Mouse (Mus musculus): ENCODE measurements around the gene Ap3s2. TPM values are rescaled to one million over a fixed set of nuclear protein-coding genes. Genes with fewer than 3 reads are reported as not detected.

Ap3s2 gene
- total and polyA plus RNA-seq, 3 experiments: 8.3 to 91.2 (median 18.2) TPM

GRCm38 (mm10) chr7:79895225-79895624 lies 25.2 kb downstream of the Ap3s2 start:
- Histone ChIP-seq H3K9ac (ENCODE audit: control insufficient read depth, low read depth, low read length, poor library complexity, severe bottlenecking) (no peak overlapping the region), H3K36me3 (ENCODE audit: control insufficient read depth in 1 of 2, insufficient read depth in 2 of 2, low read length in 2 of 2) (peaks cover 0 to 8% of the 10 kb centered on the region in 2 experiments), H3K79me2 (ENCODE audit: control insufficient read depth, insufficient read depth, low read length, poor library complexity) (no peaks in the 10 kb centered on the region), H3K4me3 (ENCODE audit: control insufficient read depth in 1 of 2, insufficient read depth in 1 of 2, low read depth in 2 of 2, low read length in 2 of 2) (no peak overlapping the region), H3K27me3 (ENCODE audit: control insufficient read depth in 1 of 2, insufficient read depth in 2 of 2, low read length in 2 of 2) (no peaks in the 10 kb centered on the region), H3K4me1 (ENCODE audit: control insufficient read depth in 1 of 2, insufficient read depth in 2 of 2, low read length in 2 of 2) (peaks cover 10 to 12% of the 10 kb centered on the region in 2 experiments), H3K9me3 (replicated peaks; ENCODE audit: insufficient read depth, low read length) (no peaks in the 10 kb centered on the region), H3K27ac (ENCODE audit: control insufficient read depth, low read depth, low read length) (no peak overlapping the region)
- TF ChIP-seq CTCF (IDR thresholded peaks at IDR 0.05 in 2 of 3, conservative IDR thresholded peaks at IDR 0.05 in 1 of 3; ENCODE audit: control insufficient read depth in 1 of 3, insufficient read depth in 1 of 3, low read depth in 2 of 3, low read length in 3 of 3, poor library complexity in 1 of 3, severe bottlenecking in 1 of 3) (no peak), UBTF (IDR thresholded peaks at IDR 0.05; ENCODE audit: borderline replicate concordance, insufficient read depth, low read depth, low read length) (no peak), ELF1 (IDR thresholded peaks at IDR 0.05; ENCODE audit: low read depth, low read length) (no peak), USF1 (IDR thresholded peaks at IDR 0.05; ENCODE audit: low read depth, low read length) (no peak), BHLHE40 (IDR thresholded peaks at IDR 0.05; ENCODE audit: borderline replicate concordance, low read depth, low read length) (no peak), MAX (IDR thresholded peaks at IDR 0.05; ENCODE audit: low read length) (no peak), ETS1 (IDR thresholded peaks at IDR 0.05; ENCODE audit: low read depth, low read length) (no peak), ZKSCAN1 (IDR thresholded peaks at IDR 0.05; ENCODE audit: low read depth, low read length) (no peak)
- DNase-seq (ENCODE audit: low read depth, low spot score): no peak

GRCm38 (mm10) chr7:79894790-79895189 lies 25.7 kb downstream of the Ap3s2 start:
- peaks cover 0 to 3% of the 10 kb centered on the region in 2 experiments for H3K36me3 ChIP-seq (ENCODE audit: control insufficient read depth in 1 of 2, insufficient read depth in 2 of 2, low read length in 2 of 2)
- H3K27me3 ChIP-seq (ENCODE audit: control insufficient read depth in 1 of 2, insufficient read depth in 2 of 2, low read length in 2 of 2): no peaks in the 10 kb centered on the region
- no peak overlapping the region for H3K9ac ChIP-seq (ENCODE audit: control insufficient read depth, low read depth, low read length, poor library complexity, severe bottlenecking)
- H3K4me3 ChIP-seq (ENCODE audit: control insufficient read depth in 1 of 2, insufficient read depth in 1 of 2, low read depth in 2 of 2, low read length in 2 of 2): no peak overlapping the region
- H3K4me1 ChIP-seq (ENCODE audit: control insufficient read depth in 1 of 2, insufficient read depth in 2 of 2, low read length in 2 of 2): peaks cover 5 to 8% of the 10 kb centered on the region in 2 experiments; a peak in 3 of 4 replicates
- TF ChIP-seq MAFK (IDR thresholded peaks at IDR 0.05; ENCODE audit: borderline replicate concordance, low read depth, low read length) (peak; percentile 92), JUND (IDR thresholded peaks at IDR 0.05; ENCODE audit: low read depth, low read length) (no peak)
- no peaks in the 10 kb centered on the region for H3K79me2 ChIP-seq (ENCODE audit: control insufficient read depth, insufficient read depth, low read length, poor library complexity)
- DNase-seq (ENCODE audit: low read depth, low spot score): no peak
- no peak overlapping the region for H3K27ac ChIP-seq (ENCODE audit: control insufficient read depth, low read depth, low read length)
- H3K9me3 ChIP-seq (replicated peaks; ENCODE audit: insufficient read depth, low read length): no peaks in the 10 kb centered on the region

- no peaks in the 10 kb centered on the region; a peak in 1 of 4 replicates for H3K36me3 ChIP-seq (ENCODE audit: control insufficient read depth in 1 of 2, insufficient read depth in 2 of 2, low read length in 2 of 2)
These were observed 27.6 kb downstream of the Ap3s2 start for GRCm38 (mm10) chr7:79892576-79893428.

More at GRCm38 (mm10) chr7:79892576-79893428, 27.6 kb downstream of the Ap3s2 start:
- H3K27ac ChIP-seq (ENCODE audit: control insufficient read depth, low read depth, low read length): no peak overlapping the region
- no peak overlapping the region for H3K4me3 ChIP-seq (ENCODE audit: control insufficient read depth in 1 of 2, insufficient read depth in 1 of 2, low read depth in 2 of 2, low read length in 2 of 2)
- 0 out of 2 replicates have a peak, but pooled peaks have one; percentile 23 for TF ChIP-seq HCFC1 (IDR thresholded peaks at IDR 0.05; ENCODE audit: low read depth, low read length)
- TF ChIP-seq MAZ (IDR thresholded peaks at IDR 0.05; ENCODE audit: low read depth, low read length): no peak
- TF ChIP-seq SMC3 (IDR thresholded peaks at IDR 0.05; ENCODE audit: low read depth, low read length): no peak
- no peak for TF ChIP-seq GABPA (IDR thresholded peaks at IDR 0.05; ENCODE audit: low read depth, low read length)
- TF ChIP-seq JUND (IDR thresholded peaks at IDR 0.05; ENCODE audit: low read depth, low read length): peak; percentile 94
- peak; percentile 45 for DNase-seq (ENCODE audit: low read depth, low spot score)
- no peaks in the 10 kb centered on the region for H3K27me3 ChIP-seq (ENCODE audit: control insufficient read depth in 1 of 2, insufficient read depth in 2 of 2, low read length in 2 of 2)
- no peaks in the 10 kb centered on the region for H3K9me3 ChIP-seq (replicated peaks; ENCODE audit: insufficient read depth, low read length)
- peaks cover 0 to 4% of the 10 kb centered on the region in 2 experiments; a peak in 1 of 4 replicates for H3K4me1 ChIP-seq (ENCODE audit: control insufficient read depth in 1 of 2, insufficient read depth in 2 of 2, low read length in 2 of 2)
- no peaks in the 10 kb centered on the region for H3K79me2 ChIP-seq (ENCODE audit: control insufficient read depth, insufficient read depth, low read length, poor library complexity)
- H3K9ac ChIP-seq (ENCODE audit: control insufficient read depth, low read depth, low read length, poor library complexity, severe bottlenecking): no peak overlapping the region

All from MEL (cell line).